Mouse (Mus musculus): ENCODE measurements around the gene Fam20c.

- TF ChIP-seq EP300 (IDR thresholded peaks at IDR 0.05) (no peak), CTCF (IDR thresholded peaks at IDR 0.05) (no peak)
Measured at GRCm38 (mm10) chr5:138707367-138707766, 46.9 kb upstream of the Fam20c start.

Data from lung, postnatal 0 days (tissue).